Mouse (Mus musculus): ENCODE measurements at regions not wholly inside any gene's neighbourhood (a gene's known extent, or its start where the extent isn't known, plus 50 kb on each side); places are given as distances from the start of the nearest gene placed in this dataset.
"Not testable (repeated sequence)": the region's sequence is repeated elsewhere in the genome, so short reads cannot be mapped to it uniquely, and the experiment has no call there.

GRCm38 (mm10) chr2:78012441-78012840, 66.3 kb upstream of the Cwc22 start:
- DNase-seq (ENCODE audit: low spot score in 2 of 2) = not testable (repeated sequence)

GRCm38 (mm10) chr2:78011821-78012220, 65.6 kb upstream of the Cwc22 start:
- DNase-seq (ENCODE audit: low spot score in 2 of 2) = no peak

- DNase-seq (ENCODE audit: low spot score in 2 of 2) = no peak
These were observed 65.1 kb upstream of the Cwc22 start for GRCm38 (mm10) chr2:78011051-78011800.

- DNase-seq (ENCODE audit: low spot score in 2 of 2) = no peak
These were observed 64.0 kb upstream of the Cwc22 start for GRCm38 (mm10) chr2:78010066-78010690.

GRCm38 (mm10) chr2:78008094-78008493, 61.9 kb upstream of the Cwc22 start:
- no peak for DNase-seq (ENCODE audit: low spot score in 2 of 2)

- DNase-seq (ENCODE audit: low spot score in 2 of 2) = no peak
These were observed 59.3 kb upstream of the Cwc22 start for GRCm38 (mm10) chr2:78005402-78006021.

- DNase-seq (ENCODE audit: low spot score in 2 of 2) = no peak
These were observed 58.3 kb upstream of the Cwc22 start for GRCm38 (mm10) chr2:78004426-78004825.
